Mouse (Mus musculus): Measurements from ENCODE around the gene Slc6a3. TPM values are rescaled to one million over a fixed set of nuclear protein-coding genes. Genes with fewer than 3 reads are reported as not detected.

Slc6a3 gene
- polyA plus RNA-seq, 1 experiment, result not detected

DNA sequence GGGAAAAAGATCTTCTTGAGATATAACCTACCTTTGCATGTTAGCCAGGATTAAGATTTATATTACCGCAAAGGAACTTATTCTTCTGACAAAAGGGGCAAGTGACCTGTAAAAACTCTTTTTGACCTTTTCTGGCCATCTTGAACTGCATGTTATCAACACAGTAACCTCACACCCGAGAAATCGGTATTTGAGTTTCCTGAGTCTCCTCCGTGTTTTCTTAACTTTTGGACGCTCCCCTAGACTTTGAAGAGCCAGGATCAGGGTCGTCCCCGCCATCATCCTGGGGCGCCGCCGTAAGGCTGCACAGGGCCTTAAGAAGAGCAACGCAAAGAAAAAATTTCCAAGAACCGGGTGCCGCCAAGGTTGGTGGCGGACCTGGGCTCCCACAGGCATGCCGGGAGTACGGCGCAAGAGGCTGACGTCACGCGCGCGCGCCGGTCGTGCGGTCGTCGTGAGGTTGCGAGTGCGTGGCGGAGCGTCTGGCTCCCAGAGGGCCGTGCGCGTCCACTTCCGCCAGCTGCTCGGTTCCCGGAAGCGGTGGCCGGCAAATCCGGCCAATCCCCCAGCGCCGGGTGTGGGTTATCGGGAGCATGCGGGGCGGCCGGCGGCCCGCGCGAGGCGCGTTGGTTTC, 67.1 kb downstream of the Slc6a3 start, which contains the start of gene Clptm1l:
Gene Clptm1l, plus strand, starts transcription at position 485 of the 634 bp plus-strand sequence.
- peaks cover 7% of the 10 kb centered on the region for H3K27me3 ChIP-seq (ENCODE audit: control insufficient read depth, insufficient read depth, insufficient read length)
- peaks cover 12% of the 10 kb centered on the region for H3K79me2 ChIP-seq (ENCODE audit: control insufficient read depth, insufficient read depth)
- TF ChIP-seq USF1 (IDR thresholded peaks at IDR 0.05; ENCODE audit: low read depth) (no peak), POLR2AphosphoS2 (IDR thresholded peaks at IDR 0.05; ENCODE audit: insufficient read length, low read depth) (peak; percentile 87), POLR2A (IDR thresholded peaks at IDR 0.05; ENCODE audit: insufficient read length, low read depth) (peak; percentile 89), MAX (IDR thresholded peaks at IDR 0.05; ENCODE audit: low read depth) (peak; percentile 25), E2F4 (IDR thresholded peaks at IDR 0.05; ENCODE audit: insufficient read depth) (peak; percentile 51), SRF (IDR thresholded peaks at IDR 0.05; ENCODE audit: control insufficient read depth, insufficient read length, low read depth) (peak; percentile 92), MYOD1 (IDR thresholded peaks at IDR 0.05; ENCODE audit: control insufficient read depth in 1 of 3, insufficient read length in 2 of 3, low read depth in 2 of 3) (peak in 2 of 3 experiments; percentile 60 to 83), TCF3 (IDR thresholded peaks at IDR 0.05; ENCODE audit: insufficient read length, low read depth) (no peak), TCF12 (IDR thresholded peaks at IDR 0.05; ENCODE audit: insufficient read depth, poor library complexity, severe bottlenecking) (no peak), REST (IDR thresholded peaks at IDR 0.05; ENCODE audit: insufficient read depth, insufficient read length) (peak; percentile 24), MYOG (IDR thresholded peaks at IDR 0.05; ENCODE audit: control insufficient read depth in 1 of 3, insufficient read depth in 1 of 3, insufficient read length in 2 of 3, low read depth in 2 of 3) (peak in 2 of 3 experiments; percentile 84 to 92)
- peak within 1 kb of the TSS; percentile 99 for H3K4me2 ChIP-seq (ENCODE audit: low read depth)
- H3K36me3 ChIP-seq (ENCODE audit: control insufficient read depth, insufficient read depth), result peaks cover 12% of the 10 kb centered on the region
- H3K4me3 ChIP-seq, result peak within 1 kb of the TSS; percentile 96
- peak within 1 kb of the TSS; percentile 50 for H3ac ChIP-seq (ENCODE audit: control insufficient read depth, insufficient read length)

- Histone ChIP-seq H3K36me3 (ENCODE audit: control insufficient read depth, insufficient read depth) (peaks cover 15% of the 10 kb centered on the region), H3K27me3 (ENCODE audit: control insufficient read depth, insufficient read depth, insufficient read length) (no peaks in the 10 kb centered on the region), H3K79me2 (ENCODE audit: control insufficient read depth, insufficient read depth) (peaks cover 12% of the 10 kb centered on the region), H3K4me3 (peak overlapping the region; percentile 96), H3K4me2 (ENCODE audit: low read depth) (peak overlapping the region; percentile 89), H3ac (ENCODE audit: control insufficient read depth, insufficient read length) (peak overlapping the region; percentile 50)
- no peak for TF ChIP-seq CEBPB (IDR thresholded peaks at IDR 0.05; ENCODE audit: insufficient read depth, poor library complexity, severe bottlenecking)
- no peak for TF ChIP-seq POLR2AphosphoS2 (IDR thresholded peaks at IDR 0.05; ENCODE audit: insufficient read length, low read depth)
- TF ChIP-seq MAX (IDR thresholded peaks at IDR 0.05; ENCODE audit: low read depth), result no peak
These were observed 67.8 kb downstream of the Slc6a3 start for GRCm38 (mm10) chr13:73604156-73604957.

GRCm38 (mm10) chr13:73618406-73618805, 81.9 kb downstream of the Slc6a3 start:
- H3K79me2 ChIP-seq (ENCODE audit: control insufficient read depth, insufficient read depth), result no peaks in the 10 kb centered on the region
- no peak overlapping the region for H3K4me3 ChIP-seq
- H3K27me3 ChIP-seq (ENCODE audit: control insufficient read depth, insufficient read depth, insufficient read length), result no peaks in the 10 kb centered on the region
- no peak overlapping the region for H3ac ChIP-seq (ENCODE audit: control insufficient read depth, insufficient read length)
- TF ChIP-seq POLR2A (IDR thresholded peaks at IDR 0.05; ENCODE audit: insufficient read length, low read depth) (no peak), REST (IDR thresholded peaks at IDR 0.05; ENCODE audit: insufficient read depth, insufficient read length) (no peak), CEBPB (IDR thresholded peaks at IDR 0.05; ENCODE audit: insufficient read depth, poor library complexity, severe bottlenecking) (no peak), TCF12 (IDR thresholded peaks at IDR 0.05; ENCODE audit: insufficient read depth, poor library complexity, severe bottlenecking) (no peak), SRF (IDR thresholded peaks at IDR 0.05; ENCODE audit: control insufficient read depth, insufficient read length, low read depth) (no peak), MAX (IDR thresholded peaks at IDR 0.05; ENCODE audit: low read depth) (no peak), E2F4 (IDR thresholded peaks at IDR 0.05; ENCODE audit: insufficient read depth) (no peak), POLR2AphosphoS2 (IDR thresholded peaks at IDR 0.05; ENCODE audit: insufficient read length, low read depth) (no peak), MYOG (IDR thresholded peaks at IDR 0.05; ENCODE audit: control insufficient read depth in 1 of 3, insufficient read depth in 1 of 3, insufficient read length in 2 of 3, low read depth in 2 of 3) (no peak), TCF3 (IDR thresholded peaks at IDR 0.05; ENCODE audit: insufficient read length, low read depth) (no peak), MYOD1 (IDR thresholded peaks at IDR 0.05; ENCODE audit: control insufficient read depth in 1 of 3, insufficient read length in 2 of 3, low read depth in 2 of 3) (no peak), USF1 (IDR thresholded peaks at IDR 0.05; ENCODE audit: low read depth) (no peak)
- no peak overlapping the region for H3K4me2 ChIP-seq (ENCODE audit: low read depth)
- H3K36me3 ChIP-seq (ENCODE audit: control insufficient read depth, insufficient read depth), result peaks cover 29% of the 10 kb centered on the region

DNA sequence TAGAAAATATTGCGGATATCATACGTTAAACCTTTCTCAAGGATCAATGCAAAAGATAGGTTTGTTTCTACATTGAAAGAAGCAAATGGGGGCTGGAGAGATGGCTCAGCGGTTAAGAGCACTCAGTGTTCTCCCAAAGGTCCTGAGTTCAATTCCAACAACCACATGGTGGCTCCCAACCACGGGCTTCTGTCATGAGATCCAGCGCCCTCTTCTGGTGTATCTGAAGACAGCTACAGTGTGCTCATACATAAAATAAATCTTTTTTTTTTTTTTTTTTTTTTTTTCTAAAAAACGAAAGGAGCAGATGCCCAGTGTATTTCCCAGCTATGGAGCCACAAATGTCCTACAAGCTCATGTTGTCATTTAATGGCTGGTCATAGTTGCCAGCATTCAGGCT, 84.1 kb downstream of the Slc6a3 start:
- no peaks in the 10 kb centered on the region for H3K27me3 ChIP-seq (ENCODE audit: control insufficient read depth, insufficient read depth, insufficient read length)
- no peak for TF ChIP-seq USF1 (IDR thresholded peaks at IDR 0.05; ENCODE audit: low read depth)
- TF ChIP-seq MYOG (IDR thresholded peaks at IDR 0.05; ENCODE audit: control insufficient read depth in 1 of 3, insufficient read depth in 1 of 3, insufficient read length in 2 of 3, low read depth in 2 of 3), result no peak
- TF ChIP-seq POLR2A (IDR thresholded peaks at IDR 0.05; ENCODE audit: insufficient read length, low read depth), result no peak
- TF ChIP-seq REST (IDR thresholded peaks at IDR 0.05; ENCODE audit: insufficient read depth, insufficient read length), result no peak
- no peak for TF ChIP-seq TCF12 (IDR thresholded peaks at IDR 0.05; ENCODE audit: insufficient read depth, poor library complexity, severe bottlenecking)
- TF ChIP-seq MYOD1 (IDR thresholded peaks at IDR 0.05; ENCODE audit: control insufficient read depth in 1 of 3, insufficient read length in 2 of 3, low read depth in 2 of 3), result no peak
- TF ChIP-seq MAX (IDR thresholded peaks at IDR 0.05; ENCODE audit: low read depth), result no peak
- no peak overlapping the region for H3ac ChIP-seq (ENCODE audit: control insufficient read depth, insufficient read length)
- no peak overlapping the region for H3K4me3 ChIP-seq
- H3K79me2 ChIP-seq (ENCODE audit: control insufficient read depth, insufficient read depth), result no peaks in the 10 kb centered on the region
- H3K36me3 ChIP-seq (ENCODE audit: control insufficient read depth, insufficient read depth), result peaks cover 22% of the 10 kb centered on the region
- no peak overlapping the region for H3K4me2 ChIP-seq (ENCODE audit: low read depth)

Measured in myocyte (in vitro differentiated cells).